Mouse (Mus musculus) midbrain, embryonic 12.5 days (tissue): Measurements from ENCODE around the gene Chmp1a. TPM values are rescaled to one million over a fixed set of nuclear protein-coding genes. Genes with fewer than 3 reads are reported as not detected.
"Not testable (repeated sequence)": the region's sequence is repeated elsewhere in the genome, so short reads cannot be mapped to it uniquely, and the experiment has no call there.

Source experiments
- ATAC-seq: fragments of 200-750 bp; cut with Nextera tagmentation; 2 replicates; pipeline ENCODE4 v1.8.0; 2017; ENCODE audit warnings: low read depth, moderate TSS enrichment, moderate library complexity; ENCODE audit not compliant: low FRiP score
- H3K27ac ChIP-seq: fragments of 300-500 bp; sonication (generic); replicated peaks from 2 replicates; pipeline ENCODE4 v1.5.1; 2016; ENCODE audit warnings: mild to moderate bottlenecking
- H3K27me3 ChIP-seq: fragments of 300-500 bp; sonication (generic); 2 replicates; pipeline ENCODE4 v1.6.1; 2016; ENCODE audit warnings: mild to moderate bottlenecking
- H3K36me3 ChIP-seq: fragments of 300-500 bp; sonication (generic); 2 replicates; pipeline ENCODE4 v1.6.1; 2016
- H3K4me1 ChIP-seq: fragments of 300-500 bp; sonication (generic); 2 replicates; pipeline ENCODE4 v1.6.1; 2016
- H3K4me2 ChIP-seq: fragments of 300-500 bp; sonication (generic); replicated peaks from 2 replicates; pipeline ENCODE4 v1.6.1; 2016; ENCODE audit warnings: mild to moderate bottlenecking, moderate library complexity
- H3K4me3 ChIP-seq: fragments of 300-500 bp; sonication (generic); 2 replicates; pipeline ENCODE4 v1.5.1; 2016; ENCODE audit warnings: mild to moderate bottlenecking
- H3K9ac ChIP-seq: fragments of 300-500 bp; sonication (generic); replicated peaks from 2 replicates; pipeline ENCODE4 v1.6.1; 2016; ENCODE audit warnings: mild to moderate bottlenecking, moderate library complexity
- H3K9me3 ChIP-seq: fragments of 300-500 bp; sonication (generic); 2 replicates; pipeline ENCODE4 v1.6.1; 2016; ENCODE audit warnings: mild to moderate bottlenecking
- WGBS: fragments of 180-500 bp; shearing (Covaris S2); methylation state at CpG from one replicate; pipeline ENCODE4 v1.1.7; 2016; 5-methylcytosine and 5-hydroxymethylcytosine counted together
- polyA plus RNA-seq: library from polyadenylated mRNA; unstranded; fragments of >200 nt; fragmentation: Nextera tagmentation; extraction: Ambion mirVana; gene quantifications from 2 replicates; pipeline ENCODE4 v1.2.1, GENCODE M21; 2016

The Chmp1a gene
- polyA plus RNA-seq, 1 experiment from 2014 or later, result 171 TPM

- Histone ChIP-seq H3K4me2 (no peak overlapping the region), H3K9me3 (no peaks in the 10 kb centered on the region), H3K9ac (no peak overlapping the region), H3K27me3 (peaks cover 8% of the 10 kb centered on the region), H3K4me3 (no peak overlapping the region), H3K4me1 (peaks cover 14% of the 10 kb centered on the region), H3K27ac (no peak overlapping the region), H3K36me3 (peaks cover 27% of the 10 kb centered on the region)
- ATAC-seq, result no peak
- WGBS, result 93% methylated on average over 1 of the region's 1 CpGs
These were observed 15.9 kb upstream of the Chmp1a start for GRCm38 (mm10) chr8:123228416-123228815.

- Histone ChIP-seq H3K4me1 (peaks cover 14% of the 10 kb centered on the region), H3K9me3 (no peaks in the 10 kb centered on the region), H3K36me3 (peaks cover 27% of the 10 kb centered on the region), H3K4me2 (peak within 1 kb of the TSS; percentile 84), H3K9ac (peak within 1 kb of the TSS; percentile 89), H3K27me3 (no peaks in the 10 kb centered on the region), H3K27ac (peak within 1 kb of the TSS; percentile 79), H3K4me3 (peak within 1 kb of the TSS; percentile 81)
- peak; percentile 92 for ATAC-seq
- WGBS, result 4% methylated on average over 59 of the region's 59 CpGs
These were observed 12.0 kb upstream of the Chmp1a start, which contains the start of gene Cdk10 for GRCm38 (mm10) chr8:123224278-123225266. TSS of gene Cdk10 (plus strand) at chr8:123224842.

GRCm38 (mm10) chr8:123220917-123221316, 8.4 kb upstream of the Chmp1a start:
- no peak overlapping the region for H3K4me3 ChIP-seq
- 92% methylated on average over 1 of the region's 1 CpGs for WGBS
- H3K9me3 ChIP-seq, result no peaks in the 10 kb centered on the region
- no peaks in the 10 kb centered on the region for H3K27me3 ChIP-seq
- H3K36me3 ChIP-seq, result no peaks in the 10 kb centered on the region
- no peak overlapping the region for H3K9ac ChIP-seq
- peaks cover 14% of the 10 kb centered on the region for H3K4me1 ChIP-seq
- no peak overlapping the region for H3K4me2 ChIP-seq
- no peak overlapping the region for H3K27ac ChIP-seq
- ATAC-seq, result no peak

GRCm38 (mm10) chr8:123215430-123215829, 2.9 kb upstream of the Chmp1a start:
- H3K4me1 ChIP-seq, result peaks cover 23% of the 10 kb centered on the region
- no peak overlapping the region for H3K9ac ChIP-seq
- ATAC-seq, result no peak
- no peak overlapping the region for H3K4me2 ChIP-seq
- no peak overlapping the region for H3K4me3 ChIP-seq
- no peaks in the 10 kb centered on the region for H3K27me3 ChIP-seq
- 83% methylated on average over 3 of the region's 3 CpGs for WGBS
- no peak overlapping the region for H3K27ac ChIP-seq
- no peaks in the 10 kb centered on the region; the same call in 1 of the 2 replicates for H3K36me3 ChIP-seq
- H3K9me3 ChIP-seq, result no peaks in the 10 kb centered on the region

GRCm38 (mm10) chr8:123213118-123213772, 682 bp upstream of the Chmp1a start:
- Histone ChIP-seq H3K4me3 (peak overlapping the region; percentile 79), H3K9me3 (no peaks in the 10 kb centered on the region), H3K27ac (peak overlapping the region; percentile 66), H3K4me2 (peak overlapping the region; percentile 95), H3K4me1 (peaks cover 23% of the 10 kb centered on the region), H3K36me3 (peaks cover 19% of the 10 kb centered on the region), H3K9ac (peak overlapping the region; percentile 94), H3K27me3 (no peaks in the 10 kb centered on the region)
- ATAC-seq, result no peak
- 23% methylated on average over 22 of the region's 22 CpGs for WGBS

GRCm38 (mm10) chr8:123211876-123212275, 687 bp downstream of the Chmp1a start:
- Histone ChIP-seq H3K27ac (no peak overlapping the region), H3K9me3 (no peaks in the 10 kb centered on the region), H3K4me3 (peak overlapping the region; percentile 79), H3K4me1 (peaks cover 23% of the 10 kb centered on the region), H3K9ac (peak overlapping the region; percentile 94), H3K4me2 (peak overlapping the region; percentile 95), H3K27me3 (no peaks in the 10 kb centered on the region), H3K36me3 (peaks cover 33% of the 10 kb centered on the region)
- no peak for ATAC-seq
- 52% methylated on average over 10 of the region's 10 CpGs for WGBS

GRCm38 (mm10) chr8:123203571-123203970, 9.0 kb downstream of the Chmp1a start:
- no peaks in the 10 kb centered on the region for H3K4me1 ChIP-seq
- 85% methylated on average over 3 of the region's 3 CpGs for WGBS

GRCm38 (mm10) chr8:123202288-123202687, 10.3 kb downstream of the Chmp1a start:
- H3K27ac ChIP-seq, result no peak overlapping the region
- ATAC-seq, result no peak
- H3K4me1 ChIP-seq, result no peaks in the 10 kb centered on the region
- no peak overlapping the region for H3K9ac ChIP-seq
- H3K4me2 ChIP-seq, result no peak overlapping the region
- peaks cover 25% of the 10 kb centered on the region for H3K36me3 ChIP-seq
- no peak overlapping the region for H3K4me3 ChIP-seq
- 0 out of 2 replicates have a peak, but pooled peaks cover 4% of the 10 kb centered on the region for H3K27me3 ChIP-seq
- no peaks in the 10 kb centered on the region for H3K9me3 ChIP-seq
- 33% methylated on average over 5 of the region's 5 CpGs for WGBS

More at GRCm38 (mm10) chr8:123203571-123203970, 9.0 kb downstream of the Chmp1a start:
- no peak for ATAC-seq
- H3K4me3 ChIP-seq, result no peak overlapping the region
- peaks cover 38% of the 10 kb centered on the region for H3K36me3 ChIP-seq
- H3K27me3 ChIP-seq, result 0 out of 2 replicates have a peak, but pooled peaks cover 4% of the 10 kb centered on the region
- H3K9me3 ChIP-seq, result no peaks in the 10 kb centered on the region
- H3K27ac ChIP-seq, result no peak overlapping the region
- H3K9ac ChIP-seq, result no peak overlapping the region
- no peak overlapping the region for H3K4me2 ChIP-seq

GRCm38 (mm10) chr8:123199864-123200263, 12.7 kb downstream of the Chmp1a start:
- H3K4me2 ChIP-seq, result no peak overlapping the region
- no peak overlapping the region for H3K27ac ChIP-seq
- H3K9me3 ChIP-seq, result no peaks in the 10 kb centered on the region
- WGBS, result 75% methylated on average over 14 of the region's 14 CpGs
- H3K27me3 ChIP-seq, result 0 out of 2 replicates have a peak, but pooled peaks cover 4% of the 10 kb centered on the region
- peaks cover 4% of the 10 kb centered on the region; the same call in 1 of the 2 replicates for H3K36me3 ChIP-seq
- no peak overlapping the region for H3K9ac ChIP-seq
- H3K4me3 ChIP-seq, result no peak overlapping the region
- H3K4me1 ChIP-seq, result no peaks in the 10 kb centered on the region
- ATAC-seq, result no peak

GRCm38 (mm10) chr8:123197016-123197415, 15.5 kb downstream of the Chmp1a start:
- H3K4me1 ChIP-seq, H3K9me3 ChIP-seq, H3K9ac ChIP-seq, H3K36me3 ChIP-seq, H3K27me3 ChIP-seq, H3K4me2 ChIP-seq, ATAC-seq, H3K27ac ChIP-seq, H3K4me3 ChIP-seq: not testable (repeated sequence)
- 80% methylated on average over 5 of the region's 5 CpGs for WGBS

GRCm38 (mm10) chr8:123193771-123194170, 18.8 kb downstream of the Chmp1a start:
- 0 out of 2 replicates have a peak, but pooled peaks cover 2% of the 10 kb centered on the region for H3K4me1 ChIP-seq
- H3K9ac ChIP-seq, result no peak overlapping the region
- H3K4me2 ChIP-seq, result no peak overlapping the region
- no peaks in the 10 kb centered on the region for H3K9me3 ChIP-seq
- H3K27me3 ChIP-seq, result no peaks in the 10 kb centered on the region; the same call in 1 of the 2 replicates
- no peak for ATAC-seq
- WGBS, result 90% methylated on average over 9 of the region's 9 CpGs
- H3K27ac ChIP-seq, result no peak overlapping the region
- H3K36me3 ChIP-seq, result no peaks in the 10 kb centered on the region
- H3K4me3 ChIP-seq, result no peak overlapping the region

- WGBS, result 62% methylated on average over 8 of the region's 8 CpGs
- H3K9me3 ChIP-seq, result no peaks in the 10 kb centered on the region
- H3K9ac ChIP-seq, result no peak overlapping the region
- H3K27me3 ChIP-seq, result no peaks in the 10 kb centered on the region; the same call in 1 of the 2 replicates
- 0 out of 2 replicates have a peak, but pooled peaks cover 2% of the 10 kb centered on the region for H3K4me1 ChIP-seq
- H3K36me3 ChIP-seq, result no peaks in the 10 kb centered on the region
- H3K27ac ChIP-seq, result no peak overlapping the region
- H3K4me2 ChIP-seq, result no peak overlapping the region
- no peak for ATAC-seq
- H3K4me3 ChIP-seq, result no peak overlapping the region
These were observed 20.7 kb downstream of the Chmp1a start for GRCm38 (mm10) chr8:123191908-123192307.
